Mouse (Mus musculus) myocyte (in vitro differentiated cells): ENCODE results near the gene Epas1. TPM values are rescaled to one million over a fixed set of nuclear protein-coding genes. Genes with fewer than 3 reads are reported as not detected.

Experiments
- H3K27me3 ChIP-seq: one replicate; pipeline ENCODE4 v1.6.1; 2011; ENCODE audit not compliant: control insufficient read depth, insufficient read depth, insufficient read length
- H3K36me3 ChIP-seq: one replicate; pipeline ENCODE4 v1.6.1; 2011; ENCODE audit not compliant: control insufficient read depth, insufficient read depth
- H3K4me2 ChIP-seq: one replicate; pipeline ENCODE4 v1.6.1; 2011; ENCODE audit warnings: low read depth, control low read depth
- H3K4me3 ChIP-seq: one replicate; pipeline ENCODE4 v1.5.1; 2011; ENCODE audit warnings: mild to moderate bottlenecking, control low read depth, moderate library complexity
- H3K79me2 ChIP-seq: one replicate; pipeline ENCODE4 v1.6.1; 2011; ENCODE audit not compliant: control insufficient read depth, insufficient read depth
- H3ac ChIP-seq: one replicate; pipeline ENCODE4 v1.6.1; 2011; ENCODE audit not compliant: control insufficient read depth, insufficient read length
- CEBPB ChIP-seq: IDR thresholded peaks from 2 replicates; pipeline ENCODE4 v1.6.1; 2011; ENCODE audit warnings: mild to moderate bottlenecking, moderate library complexity; ENCODE audit not compliant: poor library complexity, insufficient read depth, severe bottlenecking
- E2F4 ChIP-seq: IDR thresholded peaks from one replicate; pipeline ENCODE4 v1.6.1; 2011; ENCODE audit warnings: mild to moderate bottlenecking, control low read depth, moderate library complexity; ENCODE audit not compliant: insufficient read depth
- MAX ChIP-seq: IDR thresholded peaks from one replicate; pipeline ENCODE4 v1.6.1; 2011; ENCODE audit warnings: low read depth, mild to moderate bottlenecking, control low read depth
- MYOD1 ChIP-seq, 3 experiments: IDR thresholded peaks; one replicate each; pipeline ENCODE4 v1.6.1; 2011; ENCODE audit warnings: control low read depth in 2 of 3, low read depth in 2 of 3, mild to moderate bottlenecking in 2 of 3, moderate library complexity in 1 of 3; ENCODE audit not compliant: insufficient read length in 2 of 3, control insufficient read depth in 1 of 3
- MYOG ChIP-seq, 3 experiments: IDR thresholded peaks; one replicate each; pipeline ENCODE4 v1.6.1; 2011; ENCODE audit warnings: control low read depth in 2 of 3, low read depth in 2 of 3, mild to moderate bottlenecking in 2 of 3; ENCODE audit not compliant: insufficient read length in 2 of 3, control insufficient read depth in 1 of 3, insufficient read depth in 1 of 3
- POLR2A ChIP-seq: IDR thresholded peaks from one replicate; pipeline ENCODE4 v1.6.1; 2011; ENCODE audit warnings: low read depth, mild to moderate bottlenecking, control low read depth, moderate library complexity; ENCODE audit not compliant: insufficient read length
- POLR2AphosphoS2 ChIP-seq: IDR thresholded peaks from one replicate; pipeline ENCODE4 v1.6.1; 2011; ENCODE audit warnings: low read depth, control low read depth; ENCODE audit not compliant: insufficient read length
- REST ChIP-seq: IDR thresholded peaks from one replicate; pipeline ENCODE4 v1.6.1; 2011; ENCODE audit warnings: mild to moderate bottlenecking, control low read depth, moderate library complexity; ENCODE audit not compliant: insufficient read depth, insufficient read length
- SRF ChIP-seq: IDR thresholded peaks from one replicate; pipeline ENCODE4 v1.6.1; 2011; ENCODE audit warnings: low read depth; ENCODE audit not compliant: control insufficient read depth, insufficient read length
- TCF12 ChIP-seq: IDR thresholded peaks from one replicate; pipeline ENCODE4 v1.6.1; 2011; ENCODE audit warnings: mild to moderate bottlenecking, control low read depth; ENCODE audit not compliant: poor library complexity, insufficient read depth, severe bottlenecking
- TCF3 ChIP-seq: IDR thresholded peaks from one replicate; pipeline ENCODE4 v1.6.1; 2011; ENCODE audit warnings: low read depth, control low read depth; ENCODE audit not compliant: insufficient read length
- USF1 ChIP-seq: IDR thresholded peaks from one replicate; pipeline ENCODE4 v1.6.1; 2011; ENCODE audit warnings: low read depth, mild to moderate bottlenecking, control low read depth, moderate library complexity
- polyA plus RNA-seq: library from polyadenylated mRNA; unstranded; fragments of >200 nt; fragmentation: generic; extraction: Trizol; gene quantifications from one replicate; pipeline ENCODE4 v1.2.1, GENCODE M21; 2012; ENCODE audit warnings: missing spikeins

Epas1 gene
- polyA plus RNA-seq, 1 experiment = 0.06 TPM

- Histone ChIP-seq H3K36me3 (no peaks in the 10 kb centered on the region), H3K4me3 (no peak overlapping the region), H3K4me2 (no peak overlapping the region), H3K27me3 (no peaks in the 10 kb centered on the region), H3ac (no peak overlapping the region), H3K79me2 (no peaks in the 10 kb centered on the region)
- TF ChIP-seq REST (no peak), E2F4 (no peak), USF1 (no peak), POLR2AphosphoS2 (no peak), MYOD1 (IDR thresholded peaks at IDR 0.05; ENCODE audit: control insufficient read depth in 1 of 3, insufficient read length in 2 of 3, low read depth in 2 of 3) (no peak), MYOG (IDR thresholded peaks at IDR 0.05; ENCODE audit: control insufficient read depth in 1 of 3, insufficient read depth in 1 of 3, insufficient read length in 2 of 3, low read depth in 2 of 3) (no peak), MAX (no peak), CEBPB (no peak), POLR2A (no peak), SRF (no peak), TCF3 (no peak)
Measured at GRCm38 (mm10) chr17:86711949-86712348, 41.6 kb upstream of the Epas1 start.

GRCm38 (mm10) chr17:86712601-86713000 lies 40.9 kb upstream of the Epas1 start:
- H3ac ChIP-seq = no peak overlapping the region
- no peak overlapping the region for H3K4me2 ChIP-seq
- H3K4me3 ChIP-seq = no peak overlapping the region
- no peak for TF ChIP-seq POLR2A
- no peak for TF ChIP-seq E2F4
- TF ChIP-seq POLR2AphosphoS2 = no peak
- no peak for TF ChIP-seq SRF
- no peak for TF ChIP-seq TCF3
- TF ChIP-seq REST = no peak
- H3K36me3 ChIP-seq = no peaks in the 10 kb centered on the region
- no peaks in the 10 kb centered on the region for H3K79me2 ChIP-seq
- no peaks in the 10 kb centered on the region for H3K27me3 ChIP-seq

- Histone ChIP-seq H3ac (no peak overlapping the region), H3K4me2 (no peak overlapping the region), H3K4me3 (no peak overlapping the region), H3K79me2 (no peaks in the 10 kb centered on the region), H3K27me3 (no peaks in the 10 kb centered on the region), H3K36me3 (no peaks in the 10 kb centered on the region)
- no peak for TF ChIP-seq CEBPB
- no peak for TF ChIP-seq TCF12
Measured at GRCm38 (mm10) chr17:86713591-86713990, 39.9 kb upstream of the Epas1 start.

- H3K79me2 ChIP-seq = no peaks in the 10 kb centered on the region
- H3K27me3 ChIP-seq = no peaks in the 10 kb centered on the region
- TF ChIP-seq TCF3 (no peak), TCF12 (no peak), E2F4 (no peak)
- no peak overlapping the region for H3ac ChIP-seq
- no peak overlapping the region for H3K4me3 ChIP-seq
- no peak overlapping the region for H3K4me2 ChIP-seq
- H3K36me3 ChIP-seq = no peaks in the 10 kb centered on the region
Measured at GRCm38 (mm10) chr17:86724786-86725415, 28.6 kb upstream of the Epas1 start.

- H3K27me3 ChIP-seq = no peaks in the 10 kb centered on the region
- TF ChIP-seq POLR2A (no peak), E2F4 (no peak), MAX (no peak), REST (no peak), TCF3 (no peak), USF1 (no peak)
- H3K79me2 ChIP-seq = no peaks in the 10 kb centered on the region
- H3K36me3 ChIP-seq = no peaks in the 10 kb centered on the region
- no peak overlapping the region for H3ac ChIP-seq
- no peak overlapping the region for H3K4me3 ChIP-seq
- no peak overlapping the region for H3K4me2 ChIP-seq
Measured at GRCm38 (mm10) chr17:86726480-86726879, 27.0 kb upstream of the Epas1 start.

GRCm38 (mm10) chr17:86727031-86727430 lies 26.5 kb upstream of the Epas1 start:
- no peak overlapping the region for H3ac ChIP-seq
- H3K27me3 ChIP-seq = no peaks in the 10 kb centered on the region
- H3K79me2 ChIP-seq = no peaks in the 10 kb centered on the region
- TF ChIP-seq TCF12 (no peak), CEBPB (no peak), REST (no peak), POLR2AphosphoS2 (no peak), POLR2A (no peak), MYOD1 (IDR thresholded peaks at IDR 0.05; ENCODE audit: control insufficient read depth in 1 of 3, insufficient read length in 2 of 3, low read depth in 2 of 3) (no peak), E2F4 (no peak), MYOG (IDR thresholded peaks at IDR 0.05; ENCODE audit: control insufficient read depth in 1 of 3, insufficient read depth in 1 of 3, insufficient read length in 2 of 3, low read depth in 2 of 3) (no peak), TCF3 (no peak), SRF (no peak), USF1 (no peak), MAX (no peak)
- H3K4me2 ChIP-seq = no peak overlapping the region
- no peaks in the 10 kb centered on the region for H3K36me3 ChIP-seq
- H3K4me3 ChIP-seq = no peak overlapping the region
